Mouse (Mus musculus): ENCODE data around the gene Gm44805. TPM values are rescaled to one million over a fixed set of nuclear protein-coding genes. Genes with fewer than 3 reads are reported as not detected.

Gene Gm44805
- polyA plus RNA-seq, 1 experiment: not detected

DNA sequence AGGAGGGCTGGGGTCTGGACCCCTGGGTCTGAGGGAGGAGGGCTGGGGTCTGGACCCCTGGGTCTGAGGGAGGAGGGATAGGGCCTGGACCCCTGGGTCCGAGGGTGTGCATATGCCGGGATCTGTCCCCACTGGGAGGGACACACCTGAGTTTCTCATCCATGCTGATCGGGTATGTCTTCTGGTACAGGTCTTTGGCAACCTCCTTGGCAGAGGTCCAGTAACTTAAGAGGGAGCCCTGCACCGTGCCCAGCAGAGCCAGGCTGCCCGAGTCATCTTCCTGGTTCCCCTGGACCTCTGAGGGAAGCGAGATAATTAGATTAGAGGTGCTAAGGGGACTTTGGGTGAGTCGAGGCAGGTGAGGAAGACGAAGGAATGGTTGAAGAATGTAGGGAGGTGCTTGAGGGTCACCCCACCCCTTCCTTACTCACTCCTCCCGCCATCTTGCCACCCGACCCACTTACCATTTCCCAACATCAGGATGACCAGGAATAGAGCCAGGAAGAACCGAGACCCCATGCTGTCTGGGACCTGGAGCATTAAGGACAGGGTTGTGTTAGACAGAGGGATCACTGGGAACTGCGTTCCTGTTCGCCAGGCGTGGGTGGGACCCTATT is 8.0 kb downstream of the Gm44805 start:
- no peaks in the 10 kb centered on the region for H3K79me2 ChIP-seq (ENCODE audit: control insufficient read depth, insufficient read depth)

DNA sequence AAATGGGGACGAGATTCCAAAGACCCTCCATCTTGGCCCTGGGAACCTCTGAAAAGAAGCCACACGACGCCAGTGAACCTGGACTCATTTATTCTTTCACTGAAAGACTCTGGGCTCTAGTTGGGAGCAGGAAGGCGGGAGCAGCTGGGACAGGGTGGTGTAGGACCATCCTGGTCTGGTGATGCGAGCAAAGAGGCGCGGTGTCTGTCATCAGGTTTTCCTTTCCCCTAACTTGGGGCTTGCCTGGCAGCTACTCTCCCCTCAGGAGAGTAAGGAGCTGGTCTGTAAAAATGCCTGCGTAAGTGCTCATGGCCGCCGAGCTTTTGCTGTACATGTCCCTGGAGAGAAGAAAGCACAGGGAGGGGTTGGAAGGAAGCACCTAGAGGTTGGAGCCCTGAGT is 9.7 kb downstream of the Gm44805 start:
- Histone ChIP-seq H3K4me3 (no peak overlapping the region), H3K4me2 (ENCODE audit: low read depth) (peak overlapping the region; percentile 12), H3ac (ENCODE audit: control insufficient read depth, insufficient read length) (no peak overlapping the region), H3K27me3 (ENCODE audit: control insufficient read depth, insufficient read depth, insufficient read length) (peaks cover 5% of the 10 kb centered on the region), H3K36me3 (ENCODE audit: control insufficient read depth, insufficient read depth) (no peaks in the 10 kb centered on the region), H3K79me2 (ENCODE audit: control insufficient read depth, insufficient read depth) (no peaks in the 10 kb centered on the region)
- no peak for TF ChIP-seq MYOD1 (IDR thresholded peaks at IDR 0.05; ENCODE audit: control insufficient read depth in 1 of 3, insufficient read length in 2 of 3, low read depth in 2 of 3)
- no peak for TF ChIP-seq MYOG (IDR thresholded peaks at IDR 0.05; ENCODE audit: control insufficient read depth in 1 of 3, insufficient read depth in 1 of 3, insufficient read length in 2 of 3, low read depth in 2 of 3)
- no peak for TF ChIP-seq TCF3 (IDR thresholded peaks at IDR 0.05; ENCODE audit: insufficient read length, low read depth)

More for the DNA sequence above, 8.0 kb downstream of the Gm44805 start:
- H3K4me2 ChIP-seq (ENCODE audit: low read depth): no peak overlapping the region
- H3K27me3 ChIP-seq (ENCODE audit: control insufficient read depth, insufficient read depth, insufficient read length): peaks cover 16% of the 10 kb centered on the region
- H3K4me3 ChIP-seq: no peak overlapping the region
- no peak for TF ChIP-seq POLR2A (IDR thresholded peaks at IDR 0.05; ENCODE audit: insufficient read length, low read depth)
- TF ChIP-seq MYOG (IDR thresholded peaks at IDR 0.05; ENCODE audit: control insufficient read depth in 1 of 3, insufficient read depth in 1 of 3, insufficient read length in 2 of 3, low read depth in 2 of 3): no peak
- H3ac ChIP-seq (ENCODE audit: control insufficient read depth, insufficient read length): no peak overlapping the region
- H3K36me3 ChIP-seq (ENCODE audit: control insufficient read depth, insufficient read depth): no peaks in the 10 kb centered on the region

DNA sequence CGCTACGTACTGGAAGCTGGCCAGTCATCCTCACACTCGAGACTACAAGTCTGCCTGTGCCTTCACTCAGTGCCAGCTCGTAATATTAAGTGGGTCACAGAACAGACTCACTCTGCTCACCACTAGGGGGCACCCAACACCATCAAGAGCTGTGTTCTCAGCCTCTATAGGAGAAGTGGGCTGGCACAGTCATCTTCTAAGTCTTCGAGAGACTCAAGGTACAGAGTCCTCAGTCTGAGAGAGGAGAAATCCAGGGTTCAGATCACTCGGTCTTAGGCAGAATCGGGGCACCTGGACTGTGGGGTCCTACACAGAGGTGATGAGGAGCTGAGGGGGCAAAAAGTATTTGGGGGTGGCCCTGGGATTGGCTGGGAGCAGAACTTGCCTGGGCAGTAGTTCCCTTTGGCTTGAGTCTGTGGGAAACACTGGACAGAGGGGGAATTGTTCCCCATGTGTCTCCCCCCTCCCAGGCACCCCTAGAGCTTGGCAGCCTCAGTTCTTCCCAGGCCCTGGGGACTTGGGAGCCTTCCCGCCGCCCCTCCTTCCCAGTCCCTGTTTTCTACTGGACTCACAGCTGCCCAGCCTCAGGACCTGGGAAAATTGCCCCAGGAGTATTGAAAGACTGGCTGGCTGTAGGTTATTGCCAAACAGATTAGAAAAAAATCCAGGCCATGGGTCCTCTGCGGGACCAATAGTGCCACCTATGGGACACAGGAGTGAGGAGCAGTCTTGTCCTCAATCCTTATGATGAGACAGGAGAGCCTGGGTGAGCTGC is 12.1 kb downstream of the Gm44805 start:
- no peak for TF ChIP-seq E2F4 (IDR thresholded peaks at IDR 0.05; ENCODE audit: insufficient read depth)
- no peak for TF ChIP-seq REST (IDR thresholded peaks at IDR 0.05; ENCODE audit: insufficient read depth, insufficient read length)
- no peak for TF ChIP-seq POLR2A (IDR thresholded peaks at IDR 0.05; ENCODE audit: insufficient read length, low read depth)
- TF ChIP-seq TCF3 (IDR thresholded peaks at IDR 0.05; ENCODE audit: insufficient read length, low read depth): no peak
- no peak overlapping the region for H3K4me3 ChIP-seq

DNA sequence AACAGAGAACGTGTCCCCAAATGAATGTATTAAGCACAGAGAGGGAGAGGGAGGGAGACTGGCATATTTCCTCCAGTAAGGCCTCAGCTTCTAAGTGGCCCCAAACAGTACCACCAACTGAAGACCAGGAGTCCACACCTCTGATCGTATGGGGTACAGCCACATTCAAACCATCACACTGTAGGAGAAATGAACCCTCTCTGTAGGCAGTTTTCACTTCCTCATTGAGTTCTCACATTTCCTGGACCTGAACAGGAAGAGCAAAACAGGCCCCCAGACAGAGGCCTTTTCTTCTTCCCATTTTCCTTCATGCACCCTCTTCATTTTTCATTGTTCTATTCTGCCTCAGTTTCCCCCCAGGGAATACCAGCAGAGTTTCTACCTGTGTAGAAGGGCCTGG is 13.8 kb downstream of the Gm44805 start:
- no peaks in the 10 kb centered on the region for H3K36me3 ChIP-seq (ENCODE audit: control insufficient read depth, insufficient read depth)
- H3K4me2 ChIP-seq (ENCODE audit: low read depth): no peak overlapping the region
- TF ChIP-seq SRF (IDR thresholded peaks at IDR 0.05; ENCODE audit: control insufficient read depth, insufficient read length, low read depth) (no peak), E2F4 (IDR thresholded peaks at IDR 0.05; ENCODE audit: insufficient read depth) (no peak), MYOG (IDR thresholded peaks at IDR 0.05; ENCODE audit: control insufficient read depth in 1 of 3, insufficient read depth in 1 of 3, insufficient read length in 2 of 3, low read depth in 2 of 3) (no peak), POLR2AphosphoS2 (IDR thresholded peaks at IDR 0.05; ENCODE audit: insufficient read length, low read depth) (no peak), MYOD1 (IDR thresholded peaks at IDR 0.05; ENCODE audit: control insufficient read depth in 1 of 3, insufficient read length in 2 of 3, low read depth in 2 of 3) (no peak), TCF3 (IDR thresholded peaks at IDR 0.05; ENCODE audit: insufficient read length, low read depth) (no peak), REST (IDR thresholded peaks at IDR 0.05; ENCODE audit: insufficient read depth, insufficient read length) (no peak), MAX (IDR thresholded peaks at IDR 0.05; ENCODE audit: low read depth) (no peak), TCF12 (IDR thresholded peaks at IDR 0.05; ENCODE audit: insufficient read depth, poor library complexity, severe bottlenecking) (no peak), USF1 (IDR thresholded peaks at IDR 0.05; ENCODE audit: low read depth) (no peak), POLR2A (IDR thresholded peaks at IDR 0.05; ENCODE audit: insufficient read length, low read depth) (no peak)
- H3K27me3 ChIP-seq (ENCODE audit: control insufficient read depth, insufficient read depth, insufficient read length): no peaks in the 10 kb centered on the region
- no peak overlapping the region for H3K4me3 ChIP-seq
- no peak overlapping the region for H3ac ChIP-seq (ENCODE audit: control insufficient read depth, insufficient read length)
- peaks cover 21% of the 10 kb centered on the region for H3K79me2 ChIP-seq (ENCODE audit: control insufficient read depth, insufficient read depth)

More for the DNA sequence above, 12.1 kb downstream of the Gm44805 start:
- H3ac ChIP-seq (ENCODE audit: control insufficient read depth, insufficient read length): no peak overlapping the region
- H3K4me2 ChIP-seq (ENCODE audit: low read depth): peak overlapping the region; percentile 79
- H3K79me2 ChIP-seq (ENCODE audit: control insufficient read depth, insufficient read depth): peaks cover 4% of the 10 kb centered on the region
- no peaks in the 10 kb centered on the region for H3K36me3 ChIP-seq (ENCODE audit: control insufficient read depth, insufficient read depth)
- peaks cover 5% of the 10 kb centered on the region for H3K27me3 ChIP-seq (ENCODE audit: control insufficient read depth, insufficient read depth, insufficient read length)

DNA sequence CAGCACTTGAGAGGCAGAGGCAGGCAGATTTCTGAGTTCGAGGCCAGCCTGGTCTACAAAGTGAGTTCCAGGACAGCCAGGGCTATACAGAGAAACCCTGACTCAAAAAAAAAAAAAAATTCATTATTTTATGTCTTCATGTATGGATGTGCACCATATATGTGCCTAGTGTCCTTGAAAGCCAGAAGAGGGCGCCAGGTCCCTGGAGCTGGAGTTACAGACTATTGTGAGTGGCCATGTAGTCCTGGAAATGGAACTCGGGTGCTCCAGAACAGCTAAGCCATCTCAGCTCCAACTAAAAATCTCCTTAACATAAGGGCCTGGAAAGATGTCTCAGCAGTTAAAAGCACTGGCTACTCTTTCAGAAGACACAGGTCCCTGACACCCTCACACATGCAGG is 14.5 kb downstream of the Gm44805 start:
- H3K36me3 ChIP-seq (ENCODE audit: control insufficient read depth, insufficient read depth): no peaks in the 10 kb centered on the region
- no peaks in the 10 kb centered on the region for H3K27me3 ChIP-seq (ENCODE audit: control insufficient read depth, insufficient read depth, insufficient read length)
- H3K4me3 ChIP-seq: no peak overlapping the region
- no peak overlapping the region for H3ac ChIP-seq (ENCODE audit: control insufficient read depth, insufficient read length)
- TF ChIP-seq POLR2AphosphoS2 (IDR thresholded peaks at IDR 0.05; ENCODE audit: insufficient read length, low read depth): no peak
- no peak for TF ChIP-seq TCF3 (IDR thresholded peaks at IDR 0.05; ENCODE audit: insufficient read length, low read depth)
- no peak for TF ChIP-seq POLR2A (IDR thresholded peaks at IDR 0.05; ENCODE audit: insufficient read length, low read depth)
- no peak for TF ChIP-seq TCF12 (IDR thresholded peaks at IDR 0.05; ENCODE audit: insufficient read depth, poor library complexity, severe bottlenecking)
- TF ChIP-seq E2F4 (IDR thresholded peaks at IDR 0.05; ENCODE audit: insufficient read depth): no peak
- no peak for TF ChIP-seq MAX (IDR thresholded peaks at IDR 0.05; ENCODE audit: low read depth)
- no peak for TF ChIP-seq SRF (IDR thresholded peaks at IDR 0.05; ENCODE audit: control insufficient read depth, insufficient read length, low read depth)
- TF ChIP-seq CEBPB (IDR thresholded peaks at IDR 0.05; ENCODE audit: insufficient read depth, poor library complexity, severe bottlenecking): no peak
- TF ChIP-seq REST (IDR thresholded peaks at IDR 0.05; ENCODE audit: insufficient read depth, insufficient read length): no peak
- no peak for TF ChIP-seq USF1 (IDR thresholded peaks at IDR 0.05; ENCODE audit: low read depth)
- TF ChIP-seq MYOD1 (IDR thresholded peaks at IDR 0.05; ENCODE audit: control insufficient read depth in 1 of 3, insufficient read length in 2 of 3, low read depth in 2 of 3): no peak
- no peak for TF ChIP-seq MYOG (IDR thresholded peaks at IDR 0.05; ENCODE audit: control insufficient read depth in 1 of 3, insufficient read depth in 1 of 3, insufficient read length in 2 of 3, low read depth in 2 of 3)
- no peak overlapping the region for H3K4me2 ChIP-seq (ENCODE audit: low read depth)
- peaks cover 28% of the 10 kb centered on the region for H3K79me2 ChIP-seq (ENCODE audit: control insufficient read depth, insufficient read depth)
